Mouse (Mus musculus): ENCODE measurements around the gene Sirt1. TPM values are rescaled to one million over a fixed set of nuclear protein-coding genes. Genes with fewer than 3 reads are reported as not detected.

Gene Sirt1
- polyA plus RNA-seq, 1 experiment from 2014 or later, result 6.8 TPM

- Histone ChIP-seq H3K27me3 (ENCODE audit: poor library complexity, severe bottlenecking) (peaks cover 9% of the 10 kb centered on the region), H3K27ac (no peak overlapping the region), H3K36me3 (replicated peaks) (no peaks in the 10 kb centered on the region), H3K4me3 (no peak overlapping the region), H3K4me1 (peaks cover 15% of the 10 kb centered on the region), H3K9me3 (no peaks in the 10 kb centered on the region)
- 91% methylated on average over 3 of the region's 3 CpGs for WGBS
- DNase-seq (ENCODE audit: extremely low spot score, low spot score), result no peak
Measured at GRCm38 (mm10) chr10:63344751-63345150, 36.8 kb downstream of the Sirt1 start.

GRCm38 (mm10) chr10:63341351-63341750, 40.2 kb downstream of the Sirt1 start:
- peaks cover 10% of the 10 kb centered on the region for H3K27me3 ChIP-seq (ENCODE audit: poor library complexity, severe bottlenecking)
- H3K27ac ChIP-seq, result no peak overlapping the region
- peaks cover 19% of the 10 kb centered on the region for H3K4me1 ChIP-seq
- 85% methylated on average over 2 of the region's 2 CpGs for WGBS
- H3K36me3 ChIP-seq (replicated peaks), result 0 out of 2 replicates have a peak, but pooled peaks cover under 1% of the 10 kb centered on the region
- no peak for DNase-seq (ENCODE audit: extremely low spot score, low spot score)
- H3K4me3 ChIP-seq, result no peak overlapping the region
- H3K9me3 ChIP-seq, result no peaks in the 10 kb centered on the region

- H3K9me3 ChIP-seq, result no peaks in the 10 kb centered on the region
- peak overlapping the region; percentile 80 for H3K4me3 ChIP-seq
- WGBS, result under 1% methylated on average over 48 of the region's 74 CpGs
- H3K27me3 ChIP-seq (ENCODE audit: poor library complexity, severe bottlenecking), result peaks cover 10% of the 10 kb centered on the region
- DNase-seq (ENCODE audit: extremely low spot score, low spot score), result peak; percentile 86
- peaks cover 21% of the 10 kb centered on the region for H3K4me1 ChIP-seq
- peak overlapping the region; percentile 97 for H3K27ac ChIP-seq
- peaks cover 23% of the 10 kb centered on the region for H3K36me3 ChIP-seq (replicated peaks)
Measured at GRCm38 (mm10) chr10:63338914-63339643, 42.4 kb downstream of the Sirt1 start.

- peak overlapping the region; percentile 80 for H3K4me3 ChIP-seq
- peak; percentile 55 for DNase-seq (ENCODE audit: extremely low spot score, low spot score)
- H3K27ac ChIP-seq, result peak overlapping the region; percentile 97
- peaks cover 10% of the 10 kb centered on the region for H3K27me3 ChIP-seq (ENCODE audit: poor library complexity, severe bottlenecking)
- H3K4me1 ChIP-seq, result peaks cover 21% of the 10 kb centered on the region
- no peaks in the 10 kb centered on the region for H3K9me3 ChIP-seq
- H3K36me3 ChIP-seq (replicated peaks), result peaks cover 31% of the 10 kb centered on the region
- 2% methylated on average over 102 of the region's 113 CpGs for WGBS
Measured at GRCm38 (mm10) chr10:63337951-63338836, 43.3 kb downstream of the Sirt1 start.

- peaks cover 21% of the 10 kb centered on the region for H3K4me1 ChIP-seq
- no peak for DNase-seq (ENCODE audit: extremely low spot score, low spot score)
- H3K4me3 ChIP-seq, result peak overlapping the region; percentile 80
- WGBS, result 44% methylated on average over 5 of the region's 5 CpGs
- H3K27ac ChIP-seq, result no peak overlapping the region
- no peaks in the 10 kb centered on the region for H3K9me3 ChIP-seq
- H3K36me3 ChIP-seq (replicated peaks), result peaks cover 40% of the 10 kb centered on the region
- peaks cover 10% of the 10 kb centered on the region for H3K27me3 ChIP-seq (ENCODE audit: poor library complexity, severe bottlenecking)
Measured at GRCm38 (mm10) chr10:63337326-63337725, 44.2 kb downstream of the Sirt1 start.

- peaks cover 43% of the 10 kb centered on the region for H3K36me3 ChIP-seq (replicated peaks)
- peak overlapping the region; percentile 80 for H3K4me3 ChIP-seq
- H3K27ac ChIP-seq, result no peak overlapping the region
- DNase-seq (ENCODE audit: extremely low spot score, low spot score), result no peak
- H3K27me3 ChIP-seq (ENCODE audit: poor library complexity, severe bottlenecking), result peaks cover 10% of the 10 kb centered on the region
- H3K9me3 ChIP-seq, result no peaks in the 10 kb centered on the region
- 71% methylated on average over 13 of the region's 13 CpGs for WGBS
- peaks cover 21% of the 10 kb centered on the region for H3K4me1 ChIP-seq
Measured at GRCm38 (mm10) chr10:63336901-63337300, 44.6 kb downstream of the Sirt1 start.

- Histone ChIP-seq H3K4me3 (no peak overlapping the region), H3K27ac (no peak overlapping the region), H3K36me3 (replicated peaks) (peaks cover 98% of the 10 kb centered on the region), H3K27me3 (ENCODE audit: poor library complexity, severe bottlenecking) (no peaks in the 10 kb centered on the region), H3K4me1 (no peaks in the 10 kb centered on the region), H3K9me3 (no peaks in the 10 kb centered on the region)
- DNase-seq (ENCODE audit: extremely low spot score, low spot score), result no peak
- WGBS, result 100% methylated on average over 1 of the region's 1 CpGs
Measured at GRCm38 (mm10) chr10:63327091-63327490, 54.4 kb downstream of the Sirt1 start.

- Histone ChIP-seq H3K27me3 (ENCODE audit: poor library complexity, severe bottlenecking) (no peaks in the 10 kb centered on the region), H3K4me1 (no peaks in the 10 kb centered on the region), H3K27ac (no peak overlapping the region), H3K9me3 (no peaks in the 10 kb centered on the region), H3K4me3 (no peak overlapping the region), H3K36me3 (replicated peaks) (peaks cover 92% of the 10 kb centered on the region)
- no peak for DNase-seq (ENCODE audit: extremely low spot score, low spot score)
- 90% methylated on average over 1 of the region's 1 CpGs for WGBS
Measured at GRCm38 (mm10) chr10:63313726-63314125, 67.8 kb downstream of the Sirt1 start.

GRCm38 (mm10) chr10:63308582-63309366, 72.7 kb downstream of the Sirt1 start:
- peak; percentile 71 for DNase-seq (ENCODE audit: extremely low spot score, low spot score)
- WGBS, result 46% methylated on average over 10 of the region's 10 CpGs
- Histone ChIP-seq H3K4me1 (no peaks in the 10 kb centered on the region), H3K4me3 (no peak overlapping the region), H3K36me3 (replicated peaks) (peaks cover 90% of the 10 kb centered on the region), H3K27ac (no peak overlapping the region), H3K9me3 (no peaks in the 10 kb centered on the region), H3K27me3 (ENCODE audit: poor library complexity, severe bottlenecking) (no peaks in the 10 kb centered on the region)

GRCm38 (mm10) chr10:63302356-63302755, 79.1 kb downstream of the Sirt1 start:
- no peaks in the 10 kb centered on the region for H3K9me3 ChIP-seq
- no peak overlapping the region for H3K27ac ChIP-seq
- no peak overlapping the region for H3K4me3 ChIP-seq
- 99% methylated on average over 2 of the region's 2 CpGs for WGBS
- no peaks in the 10 kb centered on the region for H3K4me1 ChIP-seq
- DNase-seq (ENCODE audit: extremely low spot score, low spot score), result no peak
- no peaks in the 10 kb centered on the region for H3K27me3 ChIP-seq (ENCODE audit: poor library complexity, severe bottlenecking)
- H3K36me3 ChIP-seq (replicated peaks), result peaks cover 90% of the 10 kb centered on the region

GRCm38 (mm10) chr10:63282846-63283245, 98.7 kb downstream of the Sirt1 start:
- Histone ChIP-seq H3K36me3 (replicated peaks) (peaks cover 87% of the 10 kb centered on the region), H3K27ac (no peak overlapping the region), H3K4me3 (no peak overlapping the region), H3K27me3 (ENCODE audit: poor library complexity, severe bottlenecking) (no peaks in the 10 kb centered on the region), H3K4me1 (no peaks in the 10 kb centered on the region), H3K9me3 (no peaks in the 10 kb centered on the region)
- DNase-seq (ENCODE audit: extremely low spot score, low spot score), result no peak
- WGBS, result 88% methylated on average over 7 of the region's 7 CpGs

GRCm38 (mm10) chr10:63282417-63282816, 99.1 kb downstream of the Sirt1 start:
- Histone ChIP-seq H3K9me3 (no peaks in the 10 kb centered on the region), H3K27ac (no peak overlapping the region), H3K36me3 (replicated peaks) (peaks cover 87% of the 10 kb centered on the region), H3K4me1 (no peaks in the 10 kb centered on the region), H3K4me3 (no peak overlapping the region), H3K27me3 (ENCODE audit: poor library complexity, severe bottlenecking) (no peaks in the 10 kb centered on the region)
- 91% methylated on average over 4 of the region's 4 CpGs for WGBS
- DNase-seq (ENCODE audit: extremely low spot score, low spot score), result no peak
